Mouse (Mus musculus) macrophage (primary cell): ENCODE results near the gene Mansc4. TPM values are rescaled to one million over a fixed set of nuclear protein-coding genes. Genes with fewer than 3 reads are reported as not detected.

ENCODE experiments used
- polyA plus RNA-seq: library from polyadenylated mRNA; stranded (reverse); fragments of 250-400 nt; gene quantifications from 3 replicates; pipeline ENCODE4 v1.2.4, GENCODE M21; 2018; ENCODE audit warnings: inconsistent platforms

The Mansc4 gene
- polyA plus RNA-seq, 1 experiment from 2014 or later: not detected

Other genes starting within 250 kb of the Mansc4 start
- not detected in 3 replicates for gene Smco2, start 236.9 kb downstream of the Mansc4 start, polyA plus RNA-seq
- gene Ppfibp1, start 198.5 kb downstream of the Mansc4 start, polyA plus RNA-seq: 23.9 to 52.2 TPM (median 31.5 TPM) in 3 replicates
- not detected in 3 replicates for gene 1700034J05Rik, start 132.6 kb downstream of the Mansc4 start, polyA plus RNA-seq
- 0.16 to 0.20 TPM (median 0.18 TPM) in 3 replicates for gene Rep15, start 54.4 kb downstream of the Mansc4 start, polyA plus RNA-seq
- 12.5 to 19.3 TPM (median 19.2 TPM) in 3 replicates for gene Mrps35, start 44.3 kb downstream of the Mansc4 start, polyA plus RNA-seq
- 3.3 to 5.6 TPM (median 4.8 TPM) in 3 replicates for gene Klhl42, start 4.3 kb upstream of the Mansc4 start, polyA plus RNA-seq
- not detected in 3 replicates for gene Pthlh, start 177.2 kb upstream of the Mansc4 start, polyA plus RNA-seq